Mouse (Mus musculus) thymus, postnatal 14 days (tissue): Measurements from ENCODE around the gene Rdh14.
A peak's percentile ranks its signal among the peaks of the same experiment; 100 is the strongest.

Experiments
- DNase-seq: peaks from one replicate; pipeline ENCODE4 v3.0.0; 2021

Gene Rdh14

DNA sequence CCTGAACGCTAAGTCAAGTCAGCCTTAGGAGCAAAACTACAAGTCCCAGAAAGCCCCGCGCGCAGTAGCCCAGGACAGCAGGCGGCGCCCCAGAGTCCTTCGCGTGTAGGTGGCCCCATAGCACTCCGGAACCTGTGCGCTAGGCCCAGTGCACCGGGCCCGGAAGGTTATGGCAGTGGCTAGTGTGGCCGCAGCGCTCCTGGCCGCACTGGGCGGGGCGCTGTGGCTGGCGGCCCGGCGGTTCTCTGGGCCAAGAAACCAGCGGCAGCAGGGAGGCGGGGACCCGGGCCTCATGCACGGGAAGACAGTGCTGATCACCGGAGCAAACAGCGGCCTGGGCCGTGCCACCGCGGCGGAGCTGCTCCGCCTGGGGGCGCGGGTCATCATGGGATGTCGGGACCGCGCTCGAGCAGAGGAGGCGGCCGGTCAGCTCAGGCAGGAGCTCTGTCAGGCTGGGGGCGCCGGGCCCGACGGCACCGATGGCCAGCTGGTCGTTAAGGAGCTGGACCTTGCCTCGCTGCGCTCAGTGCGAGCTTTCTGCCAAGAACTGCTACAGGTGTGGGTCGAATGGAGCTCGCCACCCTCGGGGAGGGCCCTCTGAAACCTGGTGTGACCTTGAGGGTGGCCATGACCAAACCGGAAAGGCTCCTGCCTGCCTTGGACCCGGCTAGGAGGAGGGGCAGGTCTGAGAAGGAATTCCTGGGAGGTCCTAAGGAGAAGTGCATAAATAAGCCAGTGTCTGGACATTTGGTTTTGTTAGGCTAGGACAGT is at the start of gene Rdh14:
TSS of gene Rdh14 (plus strand) at position 102 of the 771 bp plus-strand sequence.
- DNase-seq, result peak; percentile 96

DNA sequence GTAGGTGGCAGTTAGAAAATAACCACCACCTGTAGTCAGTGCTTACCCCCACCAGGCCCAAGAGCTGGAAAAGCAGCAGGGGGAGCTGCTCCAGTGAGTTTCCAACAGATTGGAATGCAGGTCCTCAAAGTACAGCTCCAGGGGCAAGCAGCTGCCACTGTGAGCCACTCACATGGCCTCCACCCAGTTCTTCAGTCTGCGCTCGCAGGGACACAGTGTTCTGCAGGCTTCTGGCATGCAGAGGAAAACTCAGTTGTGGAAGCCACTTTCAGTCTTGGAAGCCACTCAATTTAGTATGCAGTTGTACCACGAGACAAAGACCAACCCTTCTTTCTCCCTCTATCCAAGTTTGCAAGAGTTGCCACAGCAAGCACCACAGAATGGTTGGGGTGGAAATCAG is 39.9 kb upstream of the Rdh14 start:
- DNase-seq, result no peak

DNA sequence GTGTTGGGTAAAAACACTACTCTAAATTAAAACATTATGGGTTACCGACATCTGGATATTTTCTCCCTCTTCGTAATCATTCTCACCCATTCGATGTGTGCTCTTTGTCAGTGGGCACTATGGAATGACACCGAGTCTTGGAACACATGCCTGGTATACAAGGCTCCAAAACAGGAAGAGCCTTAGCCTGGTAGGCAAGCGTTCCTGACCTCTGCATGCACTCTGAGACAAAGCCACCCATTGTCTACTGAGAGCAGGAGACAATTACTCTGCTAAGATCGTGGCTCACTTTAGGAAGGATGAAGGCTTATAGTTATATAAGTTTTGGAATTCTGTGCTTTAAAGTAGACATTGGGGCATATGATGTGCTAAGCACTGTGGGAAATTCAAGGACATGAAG is 32.8 kb upstream of the Rdh14 start:
- DNase-seq, result no peak

DNA sequence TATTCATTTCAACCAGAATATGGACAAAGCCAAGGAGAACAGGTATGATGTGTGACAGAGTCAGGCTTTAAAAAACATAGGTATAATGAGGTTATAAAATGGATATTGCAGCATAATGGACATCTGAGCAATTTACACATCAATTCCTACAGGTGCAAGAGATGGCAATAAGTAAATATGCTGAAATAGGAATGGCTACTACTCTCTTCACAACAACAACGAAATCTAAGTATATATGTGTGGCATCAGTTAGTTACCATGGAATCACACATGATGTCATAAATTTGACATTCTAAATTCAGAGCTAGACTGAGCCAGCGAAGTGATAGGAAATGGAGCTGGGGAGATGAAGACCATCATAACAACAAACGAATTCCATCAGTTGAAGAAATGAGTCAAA is 20.9 kb upstream of the Rdh14 start, which contains the start of gene Nt5c1b:
TSS of gene Nt5c1b (plus strand) at position 301 of the 400 bp plus-strand sequence.
- no peak for DNase-seq

DNA sequence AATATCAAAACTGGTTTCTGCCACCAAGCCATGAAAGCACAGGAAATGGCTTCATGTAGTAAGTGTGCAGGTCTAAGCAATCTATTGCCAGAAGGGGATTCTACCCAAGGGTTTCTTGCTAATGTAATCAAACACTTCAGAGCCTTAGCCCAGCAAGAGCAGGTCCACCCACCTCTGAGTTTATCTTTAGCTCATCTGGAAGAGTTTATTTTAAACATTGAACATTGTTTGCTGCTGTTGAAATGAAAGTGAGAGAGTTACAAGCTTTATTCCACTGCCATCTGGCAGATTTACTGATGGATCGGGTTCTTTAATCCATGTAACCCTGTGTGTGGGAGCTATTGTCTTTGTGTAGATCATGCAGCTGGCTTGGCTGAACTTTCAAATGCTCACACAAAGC is 10.2 kb downstream of the Rdh14 start:
- DNase-seq, result no peak

DNA sequence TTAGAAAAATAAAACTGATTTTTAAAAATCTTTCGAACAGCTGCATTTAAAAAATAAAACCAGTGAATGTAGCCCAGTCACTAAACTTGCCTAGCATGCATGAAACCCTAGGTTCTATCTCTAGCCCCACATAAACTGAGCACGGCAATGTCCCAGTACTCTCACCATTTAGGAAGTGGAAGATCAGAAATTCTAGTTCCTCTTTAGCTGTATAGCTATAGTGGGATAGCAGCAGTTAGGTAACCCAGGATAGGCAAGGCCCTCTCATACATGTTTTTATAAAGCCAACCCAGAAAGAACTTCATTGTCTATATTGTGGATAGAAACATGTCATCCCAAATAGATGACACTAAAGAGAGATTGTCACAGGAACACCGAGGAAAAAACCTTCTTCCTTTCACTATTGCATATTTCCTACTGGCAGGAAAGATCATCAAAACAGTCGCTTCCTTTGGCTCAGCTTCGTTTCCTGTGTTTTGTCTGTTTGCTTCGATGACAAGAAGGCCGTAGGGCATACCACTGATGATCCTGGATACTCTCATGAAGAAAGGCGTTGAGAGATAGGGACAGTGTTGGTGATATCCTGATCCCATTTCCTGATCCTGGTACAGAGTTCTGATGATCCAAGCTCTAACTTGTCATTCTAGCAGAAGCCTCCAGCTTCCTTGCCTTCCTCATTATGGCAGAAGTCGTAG is 12.0 kb downstream of the Rdh14 start:
- DNase-seq, result no peak

DNA sequence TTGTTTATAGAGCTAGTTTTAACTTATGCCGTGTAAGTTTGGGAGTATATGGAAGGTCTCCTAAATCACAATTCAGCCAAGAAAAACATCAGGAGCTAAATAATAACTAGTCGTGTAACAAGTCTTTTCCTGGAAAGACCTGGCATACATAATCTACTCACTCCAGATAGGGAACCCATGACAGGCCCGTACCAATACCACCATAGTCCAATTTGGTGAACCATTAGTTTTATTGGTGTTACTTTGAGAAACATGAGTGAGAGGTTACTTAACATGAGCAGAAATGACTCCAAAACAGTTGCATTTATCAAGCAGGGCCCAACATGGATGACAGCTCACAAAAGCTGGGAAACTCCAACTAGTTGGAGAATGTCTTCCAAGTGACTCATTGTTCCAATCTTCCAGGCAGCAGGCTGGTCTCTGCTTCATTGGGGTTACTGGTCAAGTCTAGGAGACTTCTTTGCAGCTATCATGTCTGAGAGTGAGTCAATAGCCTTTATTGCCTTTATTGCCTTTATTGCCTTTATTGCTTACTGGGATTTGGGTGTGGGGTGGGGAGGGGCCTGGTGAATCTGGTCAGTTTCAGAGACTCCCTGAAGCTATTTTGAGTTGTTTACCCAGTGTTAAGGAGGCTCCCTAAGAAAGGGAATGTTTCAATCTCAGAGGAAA is 20.1 kb downstream of the Rdh14 start:
- no peak for DNase-seq

DNA sequence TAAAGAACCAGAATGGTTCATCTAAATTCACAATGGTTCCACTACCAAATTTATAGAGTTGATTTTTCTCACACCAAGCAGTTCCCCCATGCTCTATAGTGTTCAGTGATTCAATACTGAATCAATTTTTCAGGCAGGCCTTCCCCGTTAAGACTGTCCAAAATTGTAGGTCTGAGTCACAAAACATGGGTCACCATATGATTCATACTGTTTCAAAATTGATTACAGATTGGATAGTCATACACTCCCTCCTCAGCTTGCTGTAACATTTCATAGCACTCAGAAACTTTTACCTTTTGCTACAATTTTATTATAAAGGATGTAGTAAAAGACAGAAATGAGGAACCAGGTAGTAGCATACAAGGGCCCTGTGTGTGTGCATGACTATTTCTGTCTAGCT is 20.9 kb downstream of the Rdh14 start:
- DNase-seq, result no peak

DNA sequence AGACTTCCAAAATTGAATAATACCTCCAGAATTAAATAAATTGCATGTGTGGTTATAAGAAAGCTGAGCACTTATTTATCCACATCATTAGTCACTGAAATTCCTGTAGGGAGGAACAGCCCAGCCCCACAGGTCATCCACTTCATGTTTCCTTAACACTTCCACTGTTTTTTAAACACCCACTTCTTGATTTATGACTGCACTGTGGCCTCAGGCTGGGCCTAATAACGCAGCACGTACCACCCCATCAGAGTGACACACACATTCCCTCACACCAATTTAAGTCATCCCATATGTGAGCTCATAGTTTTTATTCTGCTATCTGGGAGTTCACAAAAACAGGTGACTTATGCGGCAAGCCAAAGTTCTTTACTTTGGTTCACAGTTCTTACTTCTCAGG is 31.8 kb downstream of the Rdh14 start:
- no peak for DNase-seq

DNA sequence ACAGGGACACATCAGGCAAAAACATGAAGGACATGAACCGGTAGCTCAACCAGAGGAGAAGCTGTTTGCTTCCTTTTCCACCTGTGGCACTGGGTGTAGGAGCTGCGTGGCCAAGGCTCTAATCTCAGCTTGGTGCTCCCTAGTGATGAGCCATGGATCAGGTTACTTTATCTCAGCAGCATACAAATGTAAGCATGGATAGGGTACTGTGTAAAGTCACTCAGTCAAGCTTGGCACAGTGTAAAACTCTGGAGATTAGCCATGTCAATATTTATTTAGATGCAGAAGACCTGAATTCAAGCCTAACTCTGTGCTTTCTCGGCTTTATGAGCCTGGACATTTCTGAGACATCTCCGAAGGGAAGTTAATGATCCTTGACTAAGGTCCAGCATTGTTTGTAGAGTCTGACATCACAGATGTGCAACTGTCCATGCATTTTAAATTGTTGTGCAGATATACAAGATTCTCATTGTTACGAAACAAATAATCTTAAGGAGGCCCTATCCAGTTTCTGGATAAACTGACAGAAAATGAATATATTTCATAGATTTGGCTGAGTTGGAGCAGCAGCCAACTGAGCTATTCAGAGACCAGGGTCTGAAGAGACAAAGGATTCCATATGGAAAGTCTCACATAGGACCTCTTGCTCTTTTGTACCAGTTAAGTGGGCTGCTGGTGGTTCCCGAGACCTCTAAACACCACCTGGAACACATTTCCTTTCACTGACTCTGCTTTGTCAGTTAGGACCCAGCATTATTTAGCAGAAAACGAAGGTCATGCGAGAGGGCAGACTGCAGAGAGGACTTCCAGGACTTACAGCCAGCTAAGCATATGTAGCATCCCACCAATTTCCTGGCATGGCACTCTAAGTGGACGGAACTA is 35.7 kb downstream of the Rdh14 start:
- no peak for DNase-seq

DNA sequence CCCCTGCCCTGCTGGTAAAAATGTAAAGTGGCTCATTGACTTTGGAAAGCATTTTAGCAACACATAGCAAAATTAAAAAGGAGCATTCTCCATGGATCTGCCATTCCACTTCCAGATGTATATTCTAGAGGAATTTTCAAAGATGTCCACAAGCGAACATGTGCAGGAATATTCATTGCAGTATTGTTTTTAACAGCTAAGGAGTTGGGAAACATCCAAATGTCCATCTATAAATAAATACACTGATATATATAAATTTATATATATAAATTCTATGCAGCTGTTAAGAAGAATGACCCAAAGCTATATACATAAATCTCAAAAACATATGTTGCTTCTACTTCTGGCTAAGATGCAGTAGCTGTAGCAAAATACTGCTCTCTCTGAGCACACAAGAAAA is 40.4 kb downstream of the Rdh14 start:
- no peak for DNase-seq

DNA sequence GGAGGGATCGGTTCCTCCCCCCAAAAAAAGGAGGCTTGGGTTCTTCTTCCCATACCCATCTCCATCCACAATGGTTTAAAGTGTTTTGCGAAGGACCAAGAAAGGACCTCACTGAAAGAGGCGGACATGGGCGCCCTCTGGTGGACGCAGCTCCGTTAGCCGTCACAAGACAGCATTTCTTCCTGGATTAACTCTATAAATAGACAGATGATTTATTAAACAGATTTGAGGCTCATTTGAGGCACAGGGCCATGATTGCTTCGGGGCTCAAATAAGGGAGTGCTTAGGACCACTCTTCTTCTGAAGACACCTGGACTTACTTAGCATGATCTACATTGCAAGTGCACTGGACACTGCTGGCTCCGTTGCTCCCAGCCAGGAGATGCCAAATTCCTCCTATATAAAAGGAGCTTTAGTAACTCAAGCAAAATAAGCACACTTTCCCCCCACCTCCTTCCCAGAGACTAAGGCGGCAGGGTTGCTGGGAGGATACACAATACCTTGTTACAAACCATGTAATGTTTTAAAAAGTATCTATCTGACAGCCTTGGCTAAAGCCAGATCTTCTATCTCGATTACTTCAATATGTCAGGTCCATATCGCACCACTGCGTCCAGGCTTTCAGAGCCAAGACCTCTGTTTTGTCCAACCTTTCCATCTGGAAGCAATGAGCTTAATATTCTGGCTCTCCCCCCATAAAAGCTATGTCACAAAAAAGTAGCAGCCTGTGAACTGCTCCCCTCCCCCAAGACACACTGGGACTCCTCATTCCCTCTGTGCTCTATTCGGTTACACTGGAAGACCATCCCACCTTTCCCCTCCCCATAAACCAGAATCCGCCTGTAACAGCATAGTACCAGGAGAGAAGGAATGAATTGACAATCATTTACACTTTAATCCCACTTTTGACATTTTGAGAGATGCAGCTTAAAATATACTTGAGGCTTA is 47.8 kb downstream of the Rdh14 start:
- DNase-seq, result peak; percentile 58

DNA sequence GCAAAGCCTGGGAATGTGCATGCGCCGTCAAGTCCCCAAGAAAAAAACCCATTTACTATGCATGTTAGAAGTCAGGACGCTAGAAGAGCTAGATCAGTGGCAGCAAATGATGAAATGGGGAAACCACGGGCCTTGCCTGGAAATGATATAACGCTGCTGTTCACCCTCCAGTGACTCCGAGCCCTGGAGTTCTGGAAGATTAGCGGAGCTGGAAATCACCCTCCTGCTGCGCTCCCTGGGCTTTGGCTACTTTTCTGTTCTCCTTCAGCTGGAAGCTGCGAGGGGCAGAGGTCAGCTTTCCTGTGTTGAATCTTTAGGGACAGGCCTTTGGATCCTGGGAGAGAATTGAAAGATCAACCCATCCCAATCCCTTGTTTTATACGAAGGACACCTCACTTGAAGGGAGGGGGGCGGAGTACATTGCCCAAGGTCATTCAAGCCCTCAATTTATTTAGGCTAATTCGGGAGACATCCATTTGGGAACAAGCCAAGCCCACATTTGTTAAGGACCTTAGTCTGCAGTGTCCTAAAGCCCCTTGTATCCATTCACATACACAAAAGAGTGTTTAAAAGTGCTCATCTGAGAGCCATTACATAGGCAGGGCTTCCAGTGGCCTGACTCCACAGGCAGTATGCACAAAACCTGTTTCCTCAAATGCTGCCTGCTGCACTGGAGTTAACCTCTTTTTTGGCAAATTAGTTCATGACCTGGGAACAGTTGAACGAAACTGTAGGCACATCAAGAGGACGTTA is 49.1 kb downstream of the Rdh14 start:
- DNase-seq, result no peak
